Mouse (Mus musculus) spleen, postnatal 36 days (tissue): ENCODE measurements around the gene Lman2l.

Source experiments
- DNase-seq, 2 experiments: peaks; one replicate each; pipeline ENCODE4 v3.0.0; 2022; ENCODE audit warnings: low spot score in 2 of 2, mixed read lengths in 1 of 2

The Lman2l gene

DNA sequence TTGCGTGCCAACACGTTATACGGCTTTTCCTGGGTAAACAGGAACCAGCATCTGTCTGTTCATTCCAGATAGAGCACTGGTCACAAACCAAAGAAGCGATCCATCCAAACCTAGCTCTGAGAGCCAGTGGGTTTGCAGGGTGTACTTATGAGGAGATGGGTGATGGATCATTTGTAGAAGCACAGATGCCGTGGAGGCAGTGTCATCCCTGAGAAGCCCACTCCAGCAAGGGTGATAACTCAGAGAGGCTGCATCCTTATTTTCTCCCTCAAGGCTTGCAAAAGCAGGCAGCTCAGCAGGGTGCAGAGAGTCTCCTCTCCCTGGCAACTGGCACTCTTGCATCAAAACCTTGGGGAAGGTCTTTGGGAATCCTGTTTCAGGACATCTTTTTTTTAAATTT is 13.1 kb upstream of the Lman2l start:
- DNase-seq = no peak

DNA sequence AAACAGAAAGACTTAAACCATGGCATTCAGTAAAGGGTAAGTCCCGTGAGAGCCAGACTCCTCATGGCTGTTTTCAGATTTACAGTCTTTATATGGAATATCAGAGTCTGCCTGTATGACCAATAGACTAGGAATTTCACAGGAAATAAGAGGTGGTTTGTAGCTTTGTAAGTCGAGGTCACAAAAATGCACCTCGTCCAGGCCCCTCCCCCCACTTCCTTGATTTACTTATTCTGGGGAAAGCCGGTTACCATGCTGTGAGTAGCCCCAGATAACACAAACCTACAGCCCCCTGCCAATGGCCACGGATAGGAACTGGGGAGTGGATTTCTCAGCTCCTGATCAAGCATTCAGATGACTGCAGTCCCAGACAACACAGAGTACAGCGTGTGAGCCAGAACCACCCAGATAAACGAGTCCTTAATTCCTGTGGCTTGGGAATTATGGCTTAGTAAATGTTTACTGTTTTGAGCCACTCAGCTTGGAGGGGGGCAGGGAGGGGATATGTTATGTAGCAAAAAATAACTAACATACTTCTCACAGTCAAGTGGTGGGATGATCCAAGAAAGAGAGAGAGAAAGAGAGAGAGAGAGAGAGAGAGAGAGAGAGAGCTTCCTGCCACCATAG is 12.4 kb upstream of the Lman2l start:
- DNase-seq = no peak

DNA sequence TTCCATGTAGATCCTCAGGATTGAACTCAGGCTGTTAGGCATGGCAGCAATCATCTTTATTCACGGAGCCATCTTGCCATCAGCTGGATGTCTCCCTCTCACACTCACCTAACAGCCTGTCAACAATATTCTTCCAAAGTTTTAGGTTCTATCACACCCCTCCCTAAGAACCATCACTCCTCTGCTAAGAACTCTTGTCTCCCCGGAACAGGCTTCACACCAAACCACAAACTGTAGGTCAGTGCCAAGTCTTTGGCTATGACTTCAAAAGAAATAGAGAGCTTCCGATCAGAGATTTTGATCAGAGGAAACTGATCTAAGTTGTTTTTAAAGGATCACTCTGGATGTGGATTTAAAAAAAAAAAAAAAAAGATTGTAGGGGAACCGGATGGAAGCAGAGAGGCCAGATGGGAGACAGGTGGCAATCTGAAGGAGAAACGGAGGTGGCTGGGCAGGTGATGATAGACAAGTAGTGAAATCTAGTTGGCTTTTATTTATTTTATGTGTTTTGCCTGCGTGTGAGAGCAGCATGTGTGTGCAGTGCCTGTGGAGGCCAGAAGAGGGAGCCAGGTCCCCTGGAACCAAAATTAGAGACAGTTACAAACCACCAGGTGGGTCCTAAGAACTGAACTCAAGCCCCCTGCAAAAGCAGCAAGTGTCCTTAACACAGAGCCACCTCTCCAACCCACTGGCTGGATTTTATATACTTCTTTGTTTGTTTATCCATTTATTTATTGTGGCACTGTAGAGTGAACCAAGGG is 9.2 kb upstream of the Lman2l start:
- DNase-seq = no peak

DNA sequence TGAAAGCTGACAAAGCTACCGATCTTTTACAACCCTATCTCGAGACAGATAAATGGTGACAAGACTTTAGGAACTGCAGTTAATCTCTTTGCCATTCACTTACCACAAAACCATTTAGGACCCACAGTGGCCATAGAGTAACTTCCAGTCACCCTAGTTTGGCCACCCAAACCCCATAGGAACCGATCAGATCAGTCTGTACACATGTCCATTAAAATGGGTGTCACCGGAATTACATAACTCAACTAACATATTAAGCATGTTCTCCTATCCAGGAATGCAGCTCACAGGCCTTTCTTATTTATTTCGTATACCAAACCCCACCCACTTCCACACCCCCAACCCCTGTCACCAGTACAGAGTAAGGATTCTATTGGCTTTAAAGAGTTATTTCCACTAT is 1.8 kb upstream of the Lman2l start:
- no peak for DNase-seq

DNA sequence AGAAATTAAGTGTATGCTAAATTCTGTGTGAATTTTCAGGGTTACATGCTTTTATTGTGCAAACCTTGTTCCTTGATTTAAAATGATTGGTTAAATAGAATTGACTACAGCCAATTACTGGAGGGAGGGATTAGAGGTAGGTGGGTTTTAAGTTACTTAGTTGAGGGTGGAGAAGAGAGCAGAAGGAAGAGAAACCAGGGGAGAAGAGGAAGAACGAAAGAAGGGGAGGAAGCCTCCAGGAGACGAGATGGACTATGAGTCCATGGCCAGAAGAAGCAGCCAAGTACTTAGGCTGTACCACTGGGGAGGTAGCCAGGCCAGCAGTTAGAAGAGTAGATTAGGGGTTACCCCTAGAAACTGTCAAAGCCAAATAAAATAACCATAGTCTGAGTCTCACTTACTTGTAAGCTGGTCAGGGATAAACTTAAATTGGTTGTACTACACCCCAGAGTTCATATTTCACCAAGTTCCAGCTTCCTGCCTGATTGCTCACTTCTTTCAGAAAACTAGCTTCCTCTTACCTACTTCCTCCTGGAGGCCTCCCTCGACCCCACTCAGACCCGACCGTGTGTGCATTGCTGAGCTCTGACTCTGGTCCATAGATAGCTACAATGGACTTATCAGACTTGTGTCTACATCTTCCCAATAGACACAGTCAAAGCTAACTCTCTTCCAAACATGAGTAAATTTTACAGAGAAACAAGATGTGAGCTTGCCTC is 1.2 kb upstream of the Lman2l start:
- DNase-seq = peak; percentile 17 to 35

DNA sequence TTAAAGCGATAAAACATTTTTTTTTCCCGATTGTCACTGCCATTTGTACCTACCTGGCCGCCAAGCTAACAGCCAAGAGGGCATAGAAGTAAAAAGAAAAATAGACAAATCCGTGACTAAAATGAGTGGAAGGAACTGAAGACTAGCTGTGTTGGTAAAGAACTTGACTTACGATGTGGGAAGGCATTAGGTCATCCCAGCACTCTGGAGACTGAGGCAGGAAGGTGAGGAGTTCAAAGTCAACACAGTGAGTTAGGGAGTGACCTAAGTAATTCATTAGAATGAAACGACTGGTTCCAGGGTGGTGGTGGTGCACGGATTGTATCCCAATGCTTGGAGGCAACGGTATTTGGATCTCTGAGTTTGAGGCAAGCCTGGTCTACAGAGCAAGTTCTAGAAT is 437 bp upstream of the Lman2l start:
- no peak for DNase-seq

DNA sequence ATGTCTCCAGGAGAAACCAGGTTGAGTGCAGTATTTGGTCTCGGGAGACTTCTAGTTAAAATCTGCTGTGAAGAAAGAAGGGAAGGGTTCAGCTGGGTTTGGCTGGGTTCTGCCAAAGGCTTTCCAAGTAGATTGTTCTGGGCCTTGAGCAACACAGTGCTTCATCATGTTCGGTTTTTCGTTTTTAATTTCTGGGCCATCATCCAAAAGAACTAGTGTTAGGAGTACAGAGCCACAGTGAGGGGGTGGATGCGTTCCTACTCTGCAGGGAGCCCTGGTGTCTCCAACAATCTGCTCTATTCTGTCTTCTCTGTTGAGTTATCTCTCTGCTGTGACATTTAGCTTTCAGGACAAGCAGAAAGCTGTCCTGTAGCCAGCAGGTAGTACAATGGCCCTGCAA is 4.0 kb downstream of the Lman2l start:
- no peak for DNase-seq

DNA sequence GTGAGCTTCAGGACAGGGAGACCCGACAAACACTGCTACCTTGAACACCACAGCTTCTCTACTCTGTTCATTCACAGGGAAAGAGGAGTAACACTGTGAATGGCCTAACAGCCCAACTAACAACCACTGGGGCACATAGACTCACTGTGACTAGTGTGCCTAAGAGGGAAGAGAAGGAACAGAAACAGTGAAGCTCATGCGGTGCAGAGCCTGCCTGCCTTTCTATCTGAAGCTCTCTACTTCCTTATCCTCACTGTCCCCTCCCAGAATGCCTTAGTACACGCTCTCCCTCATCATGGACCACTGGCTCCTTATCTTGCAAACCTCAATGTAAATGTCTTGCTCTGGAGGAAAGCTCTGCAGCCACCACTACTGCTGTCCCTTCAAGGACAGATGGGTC is 7.8 kb downstream of the Lman2l start:
- no peak for DNase-seq

DNA sequence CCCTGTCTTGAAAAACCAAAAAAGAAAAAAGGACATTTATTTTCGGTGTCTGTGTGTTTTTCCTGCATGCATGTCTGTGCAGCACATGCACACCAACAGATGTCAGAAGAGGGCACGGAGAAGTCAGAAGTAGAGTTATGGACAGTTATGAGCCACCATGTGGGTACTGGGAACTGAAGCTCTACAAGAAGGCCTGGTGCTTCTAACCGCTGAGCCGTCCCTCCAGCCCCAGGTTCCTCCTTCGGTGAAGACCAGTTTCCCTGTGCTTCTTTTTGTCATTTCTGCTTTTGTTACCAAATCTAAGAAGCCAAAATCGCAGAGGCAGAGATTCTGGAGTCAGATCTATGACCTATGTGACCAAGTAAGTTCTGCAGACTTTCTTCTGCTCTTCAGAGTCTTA is 8.6 kb downstream of the Lman2l start:
- peak; percentile 3 to 7 for DNase-seq

DNA sequence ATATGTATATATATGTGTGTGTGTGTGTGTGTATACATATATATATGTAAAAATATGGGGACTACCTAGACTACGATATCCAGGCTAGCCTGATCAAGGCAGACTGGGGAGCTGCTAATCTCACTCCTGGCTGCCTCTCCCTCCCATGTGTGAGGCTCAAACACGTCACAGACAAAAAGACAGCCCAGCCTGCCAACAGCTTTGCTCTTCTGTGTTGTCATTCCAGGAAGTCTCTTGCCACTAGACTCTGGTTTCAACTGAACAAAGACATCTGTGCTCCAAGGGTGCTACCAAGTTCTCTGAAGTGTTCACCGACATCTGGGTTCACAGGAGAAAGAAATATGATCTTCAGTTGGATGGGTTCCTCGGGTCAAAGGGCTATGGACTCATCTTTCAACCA is 10.0 kb downstream of the Lman2l start:
- no peak for DNase-seq

DNA sequence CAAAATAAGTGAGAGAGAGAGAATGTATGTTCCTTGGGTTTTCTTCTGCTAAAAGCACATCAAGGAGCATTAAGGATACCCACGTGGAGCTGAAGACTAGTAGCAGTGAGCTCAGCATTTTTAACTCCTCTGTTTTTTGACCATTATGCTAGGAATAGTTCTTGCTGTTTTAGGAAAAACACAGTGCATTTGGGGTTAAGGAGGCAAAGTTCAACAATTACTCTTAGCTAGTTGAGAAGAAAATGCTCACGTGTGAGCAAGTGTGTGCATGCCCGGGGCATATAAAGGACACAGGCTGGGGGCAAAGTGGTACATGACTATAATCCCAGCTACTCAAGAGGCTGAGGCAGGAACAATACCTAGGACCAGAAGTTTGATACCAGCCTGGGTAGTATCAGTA is 11.5 kb downstream of the Lman2l start:
- DNase-seq = no peak

DNA sequence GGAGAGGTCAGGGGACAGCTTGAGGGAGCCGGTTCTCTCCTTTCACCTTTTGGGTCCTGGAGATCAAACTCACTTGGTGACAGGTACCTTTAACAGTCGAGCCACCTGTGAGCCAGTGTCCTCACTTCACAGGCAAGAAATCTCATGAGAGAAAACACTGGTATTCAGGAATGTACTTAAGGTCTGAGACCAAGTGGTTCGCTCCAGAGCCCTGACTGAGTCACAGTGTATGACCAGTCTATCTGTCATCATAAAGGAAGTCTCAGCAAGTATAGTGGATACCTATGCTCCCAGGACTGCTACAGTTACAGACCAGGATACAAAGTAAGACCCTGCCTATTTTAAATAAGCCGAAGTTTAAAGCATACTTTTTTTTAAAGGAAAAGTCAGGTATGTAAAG is 12.1 kb downstream of the Lman2l start:
- no peak for DNase-seq

DNA sequence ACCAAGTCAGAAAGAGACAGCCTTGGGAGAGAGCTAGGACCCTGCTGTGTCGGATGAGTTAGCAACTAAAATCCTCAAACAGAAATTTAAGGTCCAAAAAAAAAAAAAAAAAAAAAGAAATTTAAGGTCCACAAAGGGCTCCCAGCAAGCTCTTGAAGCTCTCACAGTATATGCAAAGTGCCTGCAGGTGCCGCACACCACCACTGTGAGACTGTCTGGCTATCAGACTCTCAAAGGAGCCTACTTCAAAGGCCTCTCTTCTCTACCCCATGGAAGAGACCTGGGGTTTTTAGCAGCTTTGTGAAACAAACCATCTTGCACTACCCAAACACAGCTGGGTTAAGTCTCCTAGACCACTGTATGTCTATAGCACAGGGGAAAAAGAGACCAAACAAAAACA is 15.6 kb downstream of the Lman2l start:
- no peak for DNase-seq

DNA sequence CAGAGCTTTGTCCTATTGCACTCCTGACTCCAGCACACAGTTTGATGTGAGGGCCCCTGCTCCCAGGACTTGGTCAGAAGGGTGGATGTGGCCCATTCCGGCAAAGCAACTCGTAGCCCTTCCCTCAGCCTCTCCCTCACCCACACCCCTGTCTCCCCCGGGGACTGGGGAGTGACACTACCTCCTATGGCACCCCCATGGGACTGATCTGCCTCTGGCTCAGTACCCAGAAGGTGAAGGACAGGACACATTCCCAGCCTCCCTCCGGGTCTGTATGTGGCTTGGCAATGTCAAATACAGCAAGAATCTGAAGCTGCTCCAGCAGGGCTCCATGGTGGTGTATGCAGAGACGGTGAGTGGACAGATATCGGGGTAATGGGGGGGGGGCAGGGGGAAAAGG is 40.5 kb downstream of the Lman2l start:
- no peak for DNase-seq

DNA sequence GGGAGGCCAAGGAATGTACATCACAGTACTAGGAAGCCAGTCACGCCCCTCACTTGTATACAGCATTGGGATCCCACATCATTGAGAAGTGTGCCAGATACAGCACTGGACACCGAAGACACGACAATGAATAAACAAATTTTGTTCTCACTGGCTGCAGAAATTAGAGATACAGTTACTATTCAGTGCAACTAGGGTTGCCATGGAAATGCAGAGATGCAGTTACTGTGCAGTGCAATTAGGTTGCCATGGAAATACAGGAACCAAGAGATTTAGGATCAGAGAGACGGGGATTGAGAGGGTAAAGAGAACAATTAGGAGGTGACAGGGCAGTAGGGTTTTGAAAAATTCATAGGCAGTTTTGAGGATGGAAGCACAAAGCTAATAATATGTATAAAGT is 43.6 kb downstream of the Lman2l start:
- no peak for DNase-seq

DNA sequence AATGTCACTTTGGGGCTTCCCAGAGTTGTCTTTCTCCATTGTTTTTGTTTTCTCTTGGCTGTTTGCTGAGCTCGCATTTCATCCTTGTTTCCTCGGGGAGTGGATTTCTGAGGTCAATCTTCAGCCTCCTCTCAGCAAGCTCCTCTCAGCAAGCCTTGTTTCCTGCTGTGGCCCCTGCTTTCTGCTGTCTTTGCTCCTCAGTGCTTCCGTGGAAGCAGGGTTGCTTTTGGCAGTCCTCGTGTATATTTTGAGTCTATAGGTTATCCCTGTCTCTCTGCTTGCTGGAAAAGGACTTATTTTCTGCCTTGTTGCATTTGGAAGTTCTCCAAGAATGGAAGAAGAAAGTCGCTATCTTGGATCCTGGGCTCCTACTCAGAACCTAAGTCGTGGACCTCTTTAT is 48.0 kb downstream of the Lman2l start:
- DNase-seq = no peak

DNA sequence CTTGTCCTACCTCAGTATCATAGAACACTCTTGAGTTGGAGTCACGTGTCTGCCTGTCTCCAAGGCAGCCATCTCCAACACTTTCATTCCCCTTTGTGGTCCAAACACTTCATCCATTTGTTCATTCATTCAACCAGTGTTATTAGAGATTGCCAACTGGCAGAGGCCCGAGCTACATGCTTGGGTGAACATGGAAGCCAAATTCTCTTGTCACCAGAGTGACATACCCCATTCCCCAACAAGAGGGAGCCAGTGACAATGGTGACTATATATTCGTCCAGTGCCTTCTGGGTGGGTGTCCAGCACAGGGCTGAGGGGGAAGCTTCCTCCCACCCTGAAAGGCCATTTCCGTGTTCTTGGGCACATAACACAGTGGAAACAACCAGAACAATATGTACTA is 65.5 kb downstream of the Lman2l start:
- no peak for DNase-seq

DNA sequence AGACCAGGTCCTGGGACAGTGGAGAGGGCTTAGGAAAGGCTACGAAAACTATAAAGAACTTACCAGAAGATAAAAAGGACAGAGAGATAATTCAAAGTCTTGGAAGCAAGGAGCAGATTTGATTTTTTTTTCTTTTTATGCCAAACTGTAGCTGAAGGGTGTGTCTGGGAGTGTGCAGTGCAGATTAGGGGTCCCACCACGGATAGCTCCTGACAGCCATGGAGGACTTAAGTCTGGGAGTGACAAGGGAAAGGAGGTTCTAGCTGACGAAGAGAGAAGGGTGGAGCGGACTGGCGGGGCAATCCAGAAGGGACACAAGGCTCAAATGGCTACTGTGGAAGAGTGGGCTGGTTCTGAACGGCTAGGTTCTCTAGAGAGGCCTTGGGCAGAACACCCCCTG is 66.2 kb downstream of the Lman2l start:
- DNase-seq = no peak

DNA sequence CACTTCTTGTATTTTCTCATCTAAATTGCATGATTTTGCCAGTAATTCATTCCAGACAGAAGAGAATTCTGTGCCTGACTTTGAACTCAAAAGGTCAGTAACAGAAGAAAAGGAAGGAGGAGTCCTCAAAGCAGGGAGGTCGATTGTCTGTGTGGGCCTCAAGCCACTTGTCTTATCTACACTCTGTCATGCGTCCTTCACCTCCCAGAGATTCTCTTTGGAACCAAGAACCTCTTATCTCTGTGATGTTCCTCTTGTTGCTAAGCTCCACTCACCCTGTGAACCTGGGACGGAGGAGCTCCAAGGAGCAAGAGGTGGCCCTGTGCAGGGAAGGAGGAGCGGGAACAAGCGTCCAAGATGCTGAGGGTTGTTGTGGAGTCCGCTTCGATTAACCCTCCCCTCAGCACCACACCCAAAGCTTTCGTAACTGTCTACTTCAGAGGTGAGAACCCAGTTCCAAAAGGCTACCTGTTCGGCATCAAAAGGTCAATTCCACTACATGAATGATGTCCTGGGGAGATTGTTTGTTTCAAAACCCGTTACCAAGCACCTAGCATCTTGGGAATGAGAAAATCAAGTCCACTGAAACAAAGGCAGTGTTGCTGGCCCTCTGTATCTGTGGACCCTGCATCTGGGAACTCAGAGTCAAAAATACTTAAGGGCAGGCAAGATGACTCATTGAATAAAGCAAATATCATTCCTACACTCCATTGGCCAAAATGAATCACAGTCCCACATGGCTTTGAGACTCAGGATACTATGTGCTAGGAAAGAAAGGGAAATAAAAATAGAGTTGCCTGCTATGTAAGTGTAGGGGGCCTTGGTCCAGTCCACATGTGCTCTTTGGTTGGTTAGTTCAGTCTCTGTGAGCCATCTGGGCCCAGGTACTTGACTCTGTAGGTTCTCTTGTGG is 72.9 kb downstream of the Lman2l start, which contains the start of gene Fer1l5:
Gene Fer1l5, plus strand, starts transcription at position 358 of the 912 bp plus-strand sequence.
- DNase-seq = no peak

DNA sequence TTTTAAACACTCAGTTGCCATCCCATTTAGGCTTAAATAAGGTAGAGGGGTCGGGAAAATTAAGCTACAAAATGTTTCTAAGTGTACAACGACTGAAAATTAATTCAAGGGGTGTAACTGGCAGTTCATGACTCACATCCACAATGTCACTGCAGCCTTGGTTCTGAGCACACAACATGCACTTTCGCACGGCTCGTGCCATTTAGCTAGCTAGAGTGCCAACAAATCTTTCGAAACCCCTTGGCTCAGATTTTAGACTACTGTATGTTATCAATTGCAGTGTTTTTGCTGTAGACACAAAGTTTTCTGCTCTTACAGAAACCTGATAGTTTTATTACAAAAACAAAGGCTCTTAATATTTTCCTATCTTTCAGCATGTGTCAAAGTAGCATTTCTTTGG is 74.2 kb downstream of the Lman2l start:
- DNase-seq = no peak
